Mouse (Mus musculus) heart, adult 2 months (tissue): ENCODE measurements around the gene Zfp697. TPM values are rescaled to one million over a fixed set of nuclear protein-coding genes. Genes with fewer than 3 reads are reported as not detected.

Source experiments
- DNase-seq, 2 experiments: peaks; one replicate each; pipeline ENCODE4 v3.0.0; 2021
- H3K27ac ChIP-seq: fragments of 200-600 bp; 2 replicates; pipeline ENCODE4 v1.8.1; 2022
- H3K27me3 ChIP-seq: fragments of 200-500 bp; 2 replicates; pipeline ENCODE4 v1.6.1; 2012; ENCODE audit warnings: mild to moderate bottlenecking, low read length, inconsistent platforms, mixed read lengths; ENCODE audit not compliant: control insufficient read depth, insufficient read depth
- H3K36me3 ChIP-seq: fragments of 200-500 bp; 2 replicates; pipeline ENCODE4 v1.6.1; 2012; ENCODE audit warnings: low read length, inconsistent platforms; ENCODE audit not compliant: control insufficient read depth, insufficient read depth
- H3K4me1 ChIP-seq: fragments of 200-500 bp; 2 replicates; pipeline ENCODE4 v1.6.1; 2011; ENCODE audit warnings: low read length; ENCODE audit not compliant: control insufficient read depth, insufficient read depth
- H3K4me3 ChIP-seq: fragments of 200-600 bp; 2 replicates; pipeline ENCODE4 v1.8.1; 2022
- H3K79me2 ChIP-seq: fragments of 200-500 bp; replicated peaks from 2 replicates; pipeline ENCODE4 v1.6.1; 2012; ENCODE audit warnings: mild to moderate bottlenecking, inconsistent platforms, low read length, moderate library complexity, mixed read lengths; ENCODE audit not compliant: control insufficient read depth, insufficient read depth
- H3K9ac ChIP-seq: fragments of 200-500 bp; 2 replicates; pipeline ENCODE4 v1.6.1; 2012; ENCODE audit warnings: low read depth, mild to moderate bottlenecking, control low read depth, inconsistent platforms, low read length, mixed read lengths
- CTCF ChIP-seq: fragments of 200-600 bp; IDR thresholded peaks from 2 replicates; pipeline ENCODE4 v1.8.1; 2022; ENCODE audit warnings: antibody characterized with exemption, mild to moderate bottlenecking, moderate library complexity
- EP300 ChIP-seq: fragments of 200-500 bp; IDR thresholded peaks from 2 replicates; pipeline ENCODE4 v1.6.1; 2011; ENCODE audit warnings: low read depth, low read length, control low read depth; ENCODE audit not compliant: insufficient read depth
- POLR2A ChIP-seq: fragments of 200-500 bp; IDR thresholded peaks from 2 replicates; pipeline ENCODE4 v1.6.1; 2011; ENCODE audit warnings: mild to moderate bottlenecking, low read depth, low read length, control low read depth; ENCODE audit not compliant: insufficient read depth
- WGBS: fragments of 180-500 bp; shearing (Covaris S2); methylation state at CpG from one replicate; pipeline ENCODE4 v1.1.7; 2018; 5-methylcytosine and 5-hydroxymethylcytosine counted together
- intact Hi-C: fragments of 180-260 bp; cut with DNase I; formaldehyde crosslinking; loops from one replicate; pipeline ENCODE4 v1.15.1; 2025
- polyA plus RNA-seq: library from polyadenylated mRNA; depleted of rRNA; stranded (reverse); fragments of >200 nt; gene quantifications from 2 replicates; pipeline ENCODE4 v1.2.3, GENCODE M21; 2012
- total RNA-seq, 2 experiments: library from RNA; stranded (reverse); gene quantifications; 2 replicates each; pipeline ENCODE4 v1.2.3; 2021

The Zfp697 gene
- total and polyA plus RNA-seq, 3 experiments: 5.9 to 8.1 (median 6.3) TPM

- no peak for DNase-seq
- intact Hi-C loops: no loop called here
- WGBS: 76% methylated on average over 3 of the region's 3 CpGs
- no peaks in the 10 kb centered on the region for H3K27me3 ChIP-seq
- no peaks in the 10 kb centered on the region for H3K36me3 ChIP-seq
- TF ChIP-seq EP300 (no peak), POLR2A (no peak), CTCF (no peak)
- H3K27ac ChIP-seq: no peak overlapping the region
- H3K9ac ChIP-seq: no peak overlapping the region
- H3K4me1 ChIP-seq: no peaks in the 10 kb centered on the region
- no peak overlapping the region for H3K4me3 ChIP-seq
- no peaks in the 10 kb centered on the region for H3K79me2 ChIP-seq
Measured at GRCm38 (mm10) chr3:98629633-98630032, 247.4 kb downstream of the Zfp697 start.

GRCm38 (mm10) chr3:98630152-98630551 lies 247.9 kb downstream of the Zfp697 start, which contains the start of gene Hsd3b5:
TSS of gene Hsd3b5 (minus strand) at chr3:98630252.
- no peak for DNase-seq
- Histone ChIP-seq H3K27ac (no peak within 1 kb of the TSS), H3K4me1 (no peaks in the 10 kb centered on the region), H3K27me3 (no peaks in the 10 kb centered on the region), H3K36me3 (no peaks in the 10 kb centered on the region), H3K9ac (no peak within 1 kb of the TSS), H3K79me2 (no peaks in the 10 kb centered on the region), H3K4me3 (no peak within 1 kb of the TSS)
- no peak for TF ChIP-seq EP300
- no peak for TF ChIP-seq POLR2A
- no peak for TF ChIP-seq CTCF
- intact Hi-C loops: no loop called here

GRCm38 (mm10) chr3:98635145-98635544 lies 252.9 kb downstream of the Zfp697 start:
- intact Hi-C loops: no loop called here
- no peaks in the 10 kb centered on the region for H3K4me1 ChIP-seq

GRCm38 (mm10) chr3:98680786-98681185 lies 298.5 kb downstream of the Zfp697 start:
- intact Hi-C loops: no loop called here
- DNase-seq: no peak
- H3K27ac ChIP-seq: no peak overlapping the region
- H3K79me2 ChIP-seq: no peaks in the 10 kb centered on the region
- H3K4me1 ChIP-seq: no peaks in the 10 kb centered on the region
- no peak overlapping the region for H3K9ac ChIP-seq
- TF ChIP-seq POLR2A (no peak), CTCF (no peak), EP300 (no peak)
- no peak overlapping the region for H3K4me3 ChIP-seq
- no peaks in the 10 kb centered on the region for H3K27me3 ChIP-seq
- no peaks in the 10 kb centered on the region for H3K36me3 ChIP-seq

More at GRCm38 (mm10) chr3:98635145-98635544, 252.9 kb downstream of the Zfp697 start:
- no peaks in the 10 kb centered on the region for H3K79me2 ChIP-seq
- no peak overlapping the region for H3K4me3 ChIP-seq
- 90% methylated on average over 1 of the region's 1 CpGs for WGBS
- H3K9ac ChIP-seq: no peak overlapping the region
- H3K27ac ChIP-seq: no peak overlapping the region
- H3K27me3 ChIP-seq: no peaks in the 10 kb centered on the region
- TF ChIP-seq EP300: no peak
- TF ChIP-seq CTCF: no peak
- no peak for TF ChIP-seq POLR2A
- H3K36me3 ChIP-seq: no peaks in the 10 kb centered on the region
- DNase-seq: no peak

GRCm38 (mm10) chr3:98682401-98682800 lies 300.1 kb downstream of the Zfp697 start:
- TF ChIP-seq CTCF (no peak), EP300 (no peak), POLR2A (no peak)
- intact Hi-C loops: no loop called here
- 53% methylated on average over 1 of the region's 1 CpGs for WGBS
- Histone ChIP-seq H3K4me3 (no peak overlapping the region), H3K4me1 (no peaks in the 10 kb centered on the region), H3K27me3 (no peaks in the 10 kb centered on the region), H3K27ac (no peak overlapping the region), H3K36me3 (no peaks in the 10 kb centered on the region), H3K9ac (no peak overlapping the region), H3K79me2 (no peaks in the 10 kb centered on the region)
- DNase-seq: no peak

GRCm38 (mm10) chr3:98720740-98721139 lies 338.5 kb downstream of the Zfp697 start:
- H3K9ac ChIP-seq: no peak overlapping the region
- no peaks in the 10 kb centered on the region for H3K4me1 ChIP-seq
- DNase-seq: no peak
- intact Hi-C loops: no loop called here
- no peaks in the 10 kb centered on the region for H3K27me3 ChIP-seq
- no peak overlapping the region for H3K4me3 ChIP-seq
- no peaks in the 10 kb centered on the region for H3K79me2 ChIP-seq
- TF ChIP-seq POLR2A (no peak), EP300 (no peak), CTCF (no peak)
- no peaks in the 10 kb centered on the region for H3K36me3 ChIP-seq
- H3K27ac ChIP-seq: no peak overlapping the region
